Comparison of ENCODE assay signal across 12 mouse cellular contexts in the genomic region with DNA sequence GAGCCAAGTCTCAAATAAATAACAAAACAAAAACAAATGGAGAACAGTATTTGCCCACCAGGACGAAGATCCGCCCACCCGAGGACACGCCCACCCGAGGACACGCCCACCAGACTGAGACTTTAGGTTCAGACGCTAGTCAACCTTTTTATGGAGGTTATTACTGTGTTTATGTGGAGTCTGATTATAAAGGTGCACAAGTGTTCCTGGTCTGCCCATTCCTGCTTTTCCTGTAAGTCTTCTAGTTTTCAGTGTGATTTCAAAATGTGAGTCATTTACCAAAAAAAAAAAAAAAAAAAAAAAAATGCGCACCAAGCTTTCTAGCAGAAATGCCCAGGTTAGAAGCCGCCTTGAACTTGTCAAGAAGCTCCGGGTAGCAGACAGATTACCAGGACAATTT. TPM values are rescaled to one million over a fixed set of nuclear protein-coding genes. Genes with fewer than 3 reads are reported as not detected.
A peak's percentile ranks its signal among the peaks of the same experiment; 100 is the strongest.
DNase-seq lines count a peak whose midpoint lies in the region; ATAC-seq and TF ChIP-seq lines count a peak whose summit lies in the region.
"Had no signal": no experiment of that assay in that cellular context is flagged by ENCODE, and none has a peak within 500 bp of the region (broad histone marks: within the 10 kb centered on the region; RNA-seq: fewer than 3 reads in every experiment).

No protein-coding gene starts in this region.

- no peaks in the 10 kb centered on the region for H3K9me3 ChIP-seq in hindbrain, embryonic 11.5 days (ENCODE audit: control insufficient read depth, low read length)
- no peaks in the 10 kb centered on the region for H3K9me3 ChIP-seq in hindbrain, embryonic 10.5 days
- no peaks in the 10 kb centered on the region for H3K9me3 ChIP-seq in ES-E14 (ENCODE audit: control insufficient read depth, insufficient read depth, low read depth, low read length)
- H3K9me3 ChIP-seq: hindbrain, embryonic 15.5 days; midbrain, embryonic 15.5 days had no signal

- no peak overlapping the region for H3K9ac ChIP-seq in hindbrain, embryonic 11.5 days (ENCODE audit: low read depth, low read length)
- H3K9ac ChIP-seq in ES-E14 (ENCODE audit: insufficient read depth, low read depth, low read length, poor library complexity, severe bottlenecking): no peak overlapping the region
- H3K9ac ChIP-seq: hindbrain, embryonic 15.5 days; lung, embryonic 14.5 days; midbrain, embryonic 15.5 days had no signal

- in situ Hi-C loops in ES-E14 (cut with MboI; ENCODE audit: low sequenced_read_pairs in 2 of 2, unreplicated experiment in 2 of 2): no loop called here

- no peaks in the 10 kb centered on the region for H3K4me1 ChIP-seq in hindbrain, embryonic 11.5 days (replicated peaks; ENCODE audit: control insufficient read depth, insufficient read depth, low read length)
- peaks cover 15% of the 10 kb centered on the region for H3K4me1 ChIP-seq in hindbrain, embryonic 10.5 days (replicated peaks)
- H3K4me1 ChIP-seq in ES-E14 (ENCODE audit: control insufficient read depth in 2 of 2, insufficient read depth in 2 of 2, low read length in 2 of 2, poor library complexity in 1 of 2): peaks cover 26 to 52% of the 10 kb centered on the region in 2 experiments
- H3K4me1 ChIP-seq: hindbrain, embryonic 15.5 days had no signal

- H3K36me3 ChIP-seq in hindbrain, embryonic 11.5 days (ENCODE audit: control insufficient read depth, insufficient read depth, low read length): no peaks in the 10 kb centered on the region
- no peaks in the 10 kb centered on the region for H3K36me3 ChIP-seq in hindbrain, embryonic 10.5 days
- peaks cover 10% of the 10 kb centered on the region; the same call in 1 of the 2 replicates for H3K36me3 ChIP-seq in ES-E14 (ENCODE audit: control insufficient read depth, insufficient read depth, low read length, poor library complexity, severe bottlenecking)
- H3K36me3 ChIP-seq: hindbrain, embryonic 15.5 days; midbrain, embryonic 15.5 days had no signal

- H3K27ac ChIP-seq in hindbrain, embryonic 11.5 days (ENCODE audit: low read depth, low read length): no peak overlapping the region
- H3K27ac ChIP-seq in hindbrain, embryonic 10.5 days: no peak overlapping the region
- H3K27ac ChIP-seq in ES-E14 (ENCODE audit: insufficient read depth, low read depth, low read length, poor library complexity, severe bottlenecking): peak overlapping the region; percentile 91; the same call in 1 of the 2 replicates
- H3K27ac ChIP-seq: hindbrain, embryonic 15.5 days; midbrain, embryonic 15.5 days had no signal

- no peak overlapping the region for H3K4me2 ChIP-seq in hindbrain, embryonic 11.5 days (replicated peaks; ENCODE audit: low read depth, low read length)
- H3K4me2 ChIP-seq: hindbrain, embryonic 15.5 days; midbrain, embryonic 15.5 days had no signal

- no peak overlapping the region for H3K4me3 ChIP-seq in hindbrain, embryonic 11.5 days (ENCODE audit: low read depth, low read length)
- H3K4me3 ChIP-seq in hindbrain, embryonic 10.5 days: no peak overlapping the region
- H3K4me3 ChIP-seq in ES-E14 (ENCODE audit: insufficient read depth in 1 of 2, low read depth in 1 of 2, low read length in 2 of 2, poor library complexity in 1 of 2, severe bottlenecking in 1 of 2): peak overlapping the region in 1 of 2 experiments; percentile 48; a peak in 2 of 4 replicates
- H3K4me3 ChIP-seq: hindbrain, embryonic 15.5 days; midbrain, embryonic 15.5 days had no signal

- peak; percentile 29 for DNase-seq in hindbrain, embryonic 11.5 days (ENCODE audit: low spot score)
- DNase-seq in hindbrain, embryonic 10.5 days (ENCODE audit: low spot score): no peak
- DNase-seq in A20 (ENCODE audit: low read depth, low spot score) (peak; percentile 30), ES-E14 (ENCODE audit: low read depth, low spot score) (no peak)
- DNase-seq in large intestine, adult 2 months (ENCODE audit: low read depth, low spot score): peak; percentile 68
- no peak for DNase-seq in spleen, postnatal 4 days (ENCODE audit: low spot score in 2 of 2)
- DNase-seq in frontal cortex, postnatal 36 days (ENCODE audit: low spot score in 2 of 2): no peak
- DNase-seq: layer of hippocampus, postnatal 36 days had no signal

- WGBS in hindbrain, embryonic 11.5 days: 21% methylated on average over 10 of the region's 10 CpGs
- 17% methylated on average over 10 of the region's 10 CpGs for WGBS in hindbrain, embryonic 10.5 days
- WGBS in large intestine, adult 2 months: 11% methylated on average over 10 of the region's 10 CpGs

- H3K27me3 ChIP-seq in hindbrain, embryonic 11.5 days (ENCODE audit: control insufficient read depth, insufficient read depth, low read length): no peaks in the 10 kb centered on the region
- peaks cover 22% of the 10 kb centered on the region for H3K27me3 ChIP-seq in hindbrain, embryonic 10.5 days (ENCODE audit: insufficient read depth, poor library complexity, severe bottlenecking)
- H3K27me3 ChIP-seq: midbrain, embryonic 15.5 days had no signal

- ATAC-seq in hindbrain, embryonic 11.5 days (ENCODE audit: low FRiP score): no peak
- ATAC-seq: forebrain, embryonic 16.5 days; midbrain, embryonic 15.5 days had no signal

TF ChIP-seq in ES-E14, 5 proteins besides CTCF, POLR2A, EP300 and RAD21:
- TF ChIP-seq HCFC1 (IDR thresholded peaks at IDR 0.05; ENCODE audit: borderline replicate concordance, insufficient read depth, low read length): no peak
- peak; percentile 92 for TF ChIP-seq ZNF384 (IDR thresholded peaks at IDR 0.05; ENCODE audit: low read depth, low read length)
- no peak for TF ChIP-seq ZC3H11A (IDR thresholded peaks at IDR 0.05; ENCODE audit: borderline replicate concordance, low read depth, low read length)
TF ChIP-seq in ES-E14: peak in this region for 1.

RNA-seq across cellular contexts. Expression of a gene that starts 9.5 kb away (rescaled TPM):
- polyA plus RNA-seq in hindbrain, embryonic 11.5 days (2014; fragmentation: Nextera tagmentation; extraction: Ambion mirVana): 4.1 and 5.5 TPM in 2 replicates
- 5.7 and 6.5 TPM in 2 replicates for polyA plus RNA-seq in hindbrain, embryonic 10.5 days (2016; fragmentation: Nextera tagmentation; extraction: Ambion mirVana)
- 20.0 and 27.3 TPM in 2 replicates for total RNA-seq in ES-E14 (2012; rRNA removed)
- 191 and 206 TPM in 2 replicates for polyA plus RNA-seq in large intestine, adult 2 months (2012; rRNA removed)

RNA-seq across cellular contexts. Expression of a gene that starts 12.1 kb away (rescaled TPM):
- polyA plus RNA-seq in hindbrain, embryonic 11.5 days (2014; fragmentation: Nextera tagmentation; extraction: Ambion mirVana): 256 and 266 TPM in 2 replicates
- polyA plus RNA-seq in hindbrain, embryonic 10.5 days (2016; fragmentation: Nextera tagmentation; extraction: Ambion mirVana): 231 and 240 TPM in 2 replicates
- 13.5 and 27.6 TPM in 2 replicates for total RNA-seq in ES-E14 (2012; rRNA removed)
- polyA plus RNA-seq in large intestine, adult 2 months (2012; rRNA removed): 646 and 817 TPM in 2 replicates

RNA-seq across cellular contexts. Expression of a gene that starts 27.5 kb away (rescaled TPM):
- 15.7 and 16.2 TPM in 2 replicates for polyA plus RNA-seq in hindbrain, embryonic 11.5 days (2014; fragmentation: Nextera tagmentation; extraction: Ambion mirVana)
- polyA plus RNA-seq in hindbrain, embryonic 10.5 days (2016; fragmentation: Nextera tagmentation; extraction: Ambion mirVana): 4.5 and 9.8 TPM in 2 replicates
- total RNA-seq in ES-E14 (2012; rRNA removed): 2.9 and 4.1 TPM in 2 replicates
- polyA plus RNA-seq in large intestine, adult 2 months (2012; rRNA removed): 4.0 and 6.0 TPM in 2 replicates

RNA-seq across cellular contexts. Expression of a gene that starts 42.1 kb away (rescaled TPM):
- 4.0 and 5.5 TPM in 2 replicates for polyA plus RNA-seq in hindbrain, embryonic 11.5 days (2014; fragmentation: Nextera tagmentation; extraction: Ambion mirVana)
- polyA plus RNA-seq in hindbrain, embryonic 10.5 days (2016; fragmentation: Nextera tagmentation; extraction: Ambion mirVana): 4.0 and 4.5 TPM in 2 replicates
- total RNA-seq in ES-E14 (2012; rRNA removed): 7.9 and 12.5 TPM in 2 replicates
- 4.5 and 9.9 TPM in 2 replicates for polyA plus RNA-seq in large intestine, adult 2 months (2012; rRNA removed)

Comparison
In these comparisons a context has a peak if more than half of its experiments do, and no peak if none do; other contexts are left out.
1. DNase-seq: peak in hindbrain, embryonic 11.5 days (single experiment), A20 (single experiment) and large intestine, adult 2 months (single experiment); none in hindbrain, embryonic 10.5 days (single experiment), ES-E14 (single experiment), spleen, postnatal 4 days (0 of 2) and frontal cortex, postnatal 36 days (0 of 2).
2. RNA of a gene that starts 9.5 kb away (polyA plus RNA-seq): 191 to 206 TPM in large intestine, adult 2 months; 5.7 to 6.5 TPM in hindbrain, embryonic 10.5 days and 4.1 to 5.5 TPM in hindbrain, embryonic 11.5 days; every median in the first group is over 10 times any median in the second.